Mouse (Mus musculus) midbrain, embryonic 15.5 days (tissue): Measurements from ENCODE around the gene Arsa. TPM values are rescaled to one million over a fixed set of nuclear protein-coding genes. Genes with fewer than 3 reads are reported as not detected.

Source experiments
- ATAC-seq: fragments of 200-750 bp; cut with Nextera tagmentation; replicated peaks from 2 replicates; pipeline ENCODE4 v1.8.0; 2017; ENCODE audit warnings: moderate TSS enrichment
- H3K27ac ChIP-seq: fragments of 300-500 bp; sonication (generic); 2 replicates; pipeline ENCODE4 v1.5.1; 2015; ENCODE audit warnings: mild to moderate bottlenecking, inconsistent platforms
- H3K27me3 ChIP-seq: fragments of 300-500 bp; sonication (generic); replicated peaks from 2 replicates; pipeline ENCODE4 v1.6.1; 2015; ENCODE audit warnings: inconsistent platforms
- H3K36me3 ChIP-seq: fragments of 300-500 bp; sonication (generic); replicated peaks from 2 replicates; pipeline ENCODE4 v1.6.1; 2015; ENCODE audit warnings: inconsistent platforms
- H3K4me1 ChIP-seq: fragments of 300-500 bp; sonication (generic); 2 replicates; pipeline ENCODE4 v1.6.1; 2015; ENCODE audit warnings: inconsistent platforms
- H3K4me2 ChIP-seq: fragments of 300-500 bp; sonication (generic); 2 replicates; pipeline ENCODE4 v1.6.1; 2015; ENCODE audit warnings: inconsistent platforms, mild to moderate bottlenecking, moderate library complexity
- H3K4me3 ChIP-seq: fragments of 300-500 bp; sonication (generic); 2 replicates; pipeline ENCODE4 v1.5.1; 2015; ENCODE audit warnings: mild to moderate bottlenecking, inconsistent platforms
- H3K9ac ChIP-seq: fragments of 300-500 bp; sonication (generic); 2 replicates; pipeline ENCODE4 v1.6.1; 2015; ENCODE audit warnings: mild to moderate bottlenecking, inconsistent platforms
- H3K9me3 ChIP-seq: fragments of 300-500 bp; sonication (generic); 2 replicates; pipeline ENCODE4 v1.6.1; 2016; ENCODE audit warnings: inconsistent platforms
- WGBS: fragments of 180-500 bp; shearing (Covaris S2); methylation state at CpG from one replicate; pipeline ENCODE4 v1.1.7; 2015; ENCODE audit warnings: mixed read lengths; 5-methylcytosine and 5-hydroxymethylcytosine counted together
- polyA plus RNA-seq: library from polyadenylated mRNA; unstranded; fragments of >200 nt; fragmentation: Nextera tagmentation; extraction: Ambion mirVana; gene quantifications from 2 replicates; pipeline ENCODE4 v1.2.1, GENCODE M21; 2015

Arsa gene
- polyA plus RNA-seq, 1 experiment from 2014 or later, result 31.9 TPM

- Histone ChIP-seq H3K27ac (no peak overlapping the region), H3K4me2 (no peak overlapping the region), H3K4me3 (no peak overlapping the region), H3K4me1 (peaks cover 6% of the 10 kb centered on the region; the same call in 1 of the 2 replicates), H3K36me3 (peaks cover 7% of the 10 kb centered on the region; the same call in 1 of the 2 replicates), H3K9me3 (no peaks in the 10 kb centered on the region), H3K9ac (no peak overlapping the region), H3K27me3 (no peaks in the 10 kb centered on the region)
- no peak for ATAC-seq
- WGBS, result 95% methylated on average over 9 of the region's 9 CpGs
Observed at GRCm38 (mm10) chr15:89504838-89505237, 27.6 kb upstream of the Arsa start.

GRCm38 (mm10) chr15:89501321-89501720 lies 24.1 kb upstream of the Arsa start:
- Histone ChIP-seq H3K4me3 (no peak overlapping the region), H3K4me2 (peak overlapping the region; percentile 87; the same call in 1 of the 2 replicates), H3K27me3 (peaks cover 10% of the 10 kb centered on the region), H3K4me1 (peaks cover 20% of the 10 kb centered on the region), H3K36me3 (no peaks in the 10 kb centered on the region), H3K27ac (no peak overlapping the region), H3K9me3 (no peaks in the 10 kb centered on the region), H3K9ac (no peak overlapping the region)
- 86% methylated on average over 3 of the region's 3 CpGs for WGBS
- no peak for ATAC-seq

GRCm38 (mm10) chr15:89500221-89500791 lies 23.1 kb upstream of the Arsa start:
- under 1% methylated on average over 32 of the region's 35 CpGs for WGBS
- Histone ChIP-seq H3K4me1 (peaks cover 24% of the 10 kb centered on the region), H3K9me3 (no peaks in the 10 kb centered on the region), H3K4me2 (peak overlapping the region; percentile 87), H3K4me3 (peak overlapping the region; percentile 82), H3K9ac (peak overlapping the region; percentile 75), H3K27me3 (peaks cover 10% of the 10 kb centered on the region), H3K27ac (peak overlapping the region; percentile 82), H3K36me3 (no peaks in the 10 kb centered on the region)
- peak; percentile 51 for ATAC-seq

GRCm38 (mm10) chr15:89499784-89500220 lies 22.6 kb upstream of the Arsa start:
- H3K27me3 ChIP-seq, result peaks cover 10% of the 10 kb centered on the region
- H3K9me3 ChIP-seq, result no peaks in the 10 kb centered on the region
- H3K4me2 ChIP-seq, result peak overlapping the region; percentile 87
- peak overlapping the region; percentile 82 for H3K27ac ChIP-seq
- peaks cover 24% of the 10 kb centered on the region for H3K4me1 ChIP-seq
- under 1% methylated on average over 47 of the region's 60 CpGs for WGBS
- no peaks in the 10 kb centered on the region for H3K36me3 ChIP-seq
- peak; percentile 74 for ATAC-seq
- H3K4me3 ChIP-seq, result peak overlapping the region; percentile 82
- H3K9ac ChIP-seq, result peak overlapping the region; percentile 75

GRCm38 (mm10) chr15:89498961-89499688 lies 21.9 kb upstream of the Arsa start, which contains the start of gene Shank3:
Gene Shank3 (plus strand): TSS chr15:89499623.
- H3K9me3 ChIP-seq, result no peaks in the 10 kb centered on the region
- H3K4me2 ChIP-seq, result peak within 1 kb of the TSS; percentile 87
- H3K36me3 ChIP-seq, result no peaks in the 10 kb centered on the region
- peaks cover 10% of the 10 kb centered on the region for H3K27me3 ChIP-seq
- peaks cover 24% of the 10 kb centered on the region for H3K4me1 ChIP-seq
- ATAC-seq, result peak; percentile 45
- peak within 1 kb of the TSS; percentile 75 for H3K9ac ChIP-seq
- WGBS, result 0% methylated on average over 37 of the region's 72 CpGs
- H3K27ac ChIP-seq, result peak within 1 kb of the TSS; percentile 82
- peak within 1 kb of the TSS; percentile 82 for H3K4me3 ChIP-seq

GRCm38 (mm10) chr15:89498049-89498960 lies 21.1 kb upstream of the Arsa start:
- ATAC-seq, result peak; percentile 32
- Histone ChIP-seq H3K27me3 (peaks cover 10% of the 10 kb centered on the region), H3K36me3 (no peaks in the 10 kb centered on the region), H3K4me2 (peak overlapping the region; percentile 87), H3K9me3 (no peaks in the 10 kb centered on the region), H3K27ac (peak overlapping the region; percentile 82), H3K9ac (peak overlapping the region; percentile 75), H3K4me1 (peaks cover 24% of the 10 kb centered on the region), H3K4me3 (peak overlapping the region; percentile 82)
- WGBS, result 3% methylated on average over 41 of the region's 41 CpGs

- peak overlapping the region; percentile 87; the same call in 1 of the 2 replicates for H3K4me2 ChIP-seq
- no peak for ATAC-seq
Observed at GRCm38 (mm10) chr15:89497391-89498048, 20.3 kb upstream of the Arsa start.

GRCm38 (mm10) chr15:89496841-89497240 lies 19.6 kb upstream of the Arsa start:
- H3K27ac ChIP-seq, result no peak overlapping the region
- ATAC-seq, result no peak
- WGBS, result 17% methylated on average over 2 of the region's 2 CpGs
- H3K4me2 ChIP-seq, result no peak overlapping the region
- H3K4me1 ChIP-seq, result peaks cover 24% of the 10 kb centered on the region
- no peaks in the 10 kb centered on the region for H3K9me3 ChIP-seq
- peaks cover 10% of the 10 kb centered on the region for H3K27me3 ChIP-seq
- H3K9ac ChIP-seq, result no peak overlapping the region
- H3K4me3 ChIP-seq, result no peak overlapping the region
- no peaks in the 10 kb centered on the region for H3K36me3 ChIP-seq

More at GRCm38 (mm10) chr15:89497391-89498048, 20.3 kb upstream of the Arsa start:
- Histone ChIP-seq H3K9ac (no peak overlapping the region), H3K9me3 (no peaks in the 10 kb centered on the region), H3K27me3 (peaks cover 10% of the 10 kb centered on the region), H3K4me3 (0 out of 2 replicates have a peak overlapping the region, but pooled peaks have one; percentile 82), H3K36me3 (no peaks in the 10 kb centered on the region), H3K4me1 (peaks cover 24% of the 10 kb centered on the region), H3K27ac (no peak overlapping the region)
- WGBS, result 30% methylated on average over 4 of the region's 4 CpGs

- Histone ChIP-seq H3K9me3 (no peaks in the 10 kb centered on the region), H3K9ac (no peak overlapping the region), H3K27me3 (peaks cover 10% of the 10 kb centered on the region), H3K36me3 (no peaks in the 10 kb centered on the region), H3K27ac (no peak overlapping the region), H3K4me2 (no peak overlapping the region), H3K4me3 (no peak overlapping the region), H3K4me1 (peaks cover 24% of the 10 kb centered on the region)
- ATAC-seq, result no peak
- WGBS, result 7% methylated on average over 4 of the region's 4 CpGs
Observed at GRCm38 (mm10) chr15:89496131-89496530, 18.9 kb upstream of the Arsa start.

- Histone ChIP-seq H3K36me3 (no peaks in the 10 kb centered on the region), H3K9ac (no peak overlapping the region), H3K4me3 (no peak overlapping the region), H3K27me3 (peaks cover 10% of the 10 kb centered on the region), H3K4me2 (no peak overlapping the region), H3K9me3 (no peaks in the 10 kb centered on the region), H3K27ac (no peak overlapping the region), H3K4me1 (peaks cover 18% of the 10 kb centered on the region)
- WGBS, result 88% methylated on average over 4 of the region's 4 CpGs
- no peak for ATAC-seq
Observed at GRCm38 (mm10) chr15:89494970-89495369, 17.7 kb upstream of the Arsa start.

- Histone ChIP-seq H3K9me3 (no peaks in the 10 kb centered on the region), H3K4me2 (no peak overlapping the region), H3K36me3 (no peaks in the 10 kb centered on the region), H3K27me3 (no peaks in the 10 kb centered on the region), H3K9ac (no peak overlapping the region), H3K4me1 (no peaks in the 10 kb centered on the region), H3K27ac (no peak overlapping the region), H3K4me3 (no peak overlapping the region)
- ATAC-seq, result no peak
- WGBS, result 56% methylated on average over 14 of the region's 14 CpGs
Observed at GRCm38 (mm10) chr15:89488611-89489117, 11.4 kb upstream of the Arsa start.
